Comparison of ENCODE assay signal across 27 mouse cellular contexts in genomic region chr7:74926729-74927128, GRCm38 (mm10).
DNase-seq lines count a peak whose midpoint lies in the region; ATAC-seq and TF ChIP-seq lines count a peak whose summit lies in the region.
"Had no signal": no experiment of that assay in that cellular context is flagged by ENCODE, and none has a peak within 500 bp of the region (broad histone marks: within the 10 kb centered on the region; RNA-seq: fewer than 3 reads in every experiment).

No protein-coding gene starts in this region.

- no peak for ATAC-seq in limb, embryonic 14.5 days (ENCODE audit: low FRiP score, low read depth)
- ATAC-seq in lung, embryonic 15.5 days (ENCODE audit: borderline replicate concordance, extremely low read depth, low FRiP score, low TSS enrichment), result peak; percentile 77; the same call in 1 of the 2 replicates
- no peak for ATAC-seq in liver, embryonic 16.5 days (ENCODE audit: low read depth)
- ATAC-seq: forebrain, embryonic 16.5 days had no signal

- no peaks in the 10 kb centered on the region for H3K79me2 ChIP-seq in heart, adult 2 months (replicated peaks; ENCODE audit: control insufficient read depth, insufficient read depth, low read length)

- peak; percentile 3 for DNase-seq in kidney, adult 2 months
- no peak for DNase-seq in kidney, postnatal 36 days
- DNase-seq in limb, embryonic 14.5 days (ENCODE audit: low spot score), result peak; percentile 18
- no peak for DNase-seq in limb, embryonic 10.5 days (ENCODE audit: low spot score)
- DNase-seq in lung, adult 2 months, result no peak
- no peak for DNase-seq in heart, adult 2 months
- DNase-seq: adrenal gland, adult 8-10 months; cerebellum, adult 2 months; cerebellum, postnatal 14 days; gastrocnemius, adult 2 months; gastrocnemius, postnatal 36 days; heart, adult 18-20 months; layer of hippocampus, adult 9-11 months; lung, postnatal 10 days; midbrain, embryonic 14.5 days; retina, postnatal 1 day; right cerebral cortex, postnatal 14 days had no signal

- no peaks in the 10 kb centered on the region for H3K27me3 ChIP-seq in kidney, adult 2 months (replicated peaks; ENCODE audit: control insufficient read depth, insufficient read depth, low read length)
- H3K27me3 ChIP-seq in limb, embryonic 14.5 days (ENCODE audit: control insufficient read depth, insufficient read depth, low read length), result no peaks in the 10 kb centered on the region
- no peaks in the 10 kb centered on the region for H3K27me3 ChIP-seq in limb, embryonic 10.5 days (ENCODE audit: low read depth, poor library complexity, severe bottlenecking)
- H3K27me3 ChIP-seq in lung, embryonic 15.5 days, result no peaks in the 10 kb centered on the region
- no peaks in the 10 kb centered on the region for H3K27me3 ChIP-seq in liver, embryonic 16.5 days (ENCODE audit: control insufficient read depth, insufficient read depth, low read depth, low read length)
- no peaks in the 10 kb centered on the region for H3K27me3 ChIP-seq in heart, adult 2 months (ENCODE audit: control insufficient read depth, insufficient read depth, low read length)
- H3K27me3 ChIP-seq: heart, embryonic 12.5 days; limb, embryonic 12.5 days; neural tube, embryonic 15.5 days; stomach, embryonic 15.5 days had no signal

- TF ChIP-seq CTCF in kidney, adult 2 months (conservative IDR thresholded peaks at IDR 0.05; ENCODE audit: insufficient read depth, insufficient read length, low read depth, low read length), result no peak
- TF ChIP-seq CTCF in lung, adult 2 months (IDR thresholded peaks at IDR 0.05; ENCODE audit: insufficient read depth, low read length), result no peak
- TF ChIP-seq CTCF in heart, adult 2 months (IDR thresholded peaks at IDR 0.05), result no peak

- WGBS in kidney, adult 2 months, result 34% methylated on average over 2 of the region's 2 CpGs
- WGBS in limb, embryonic 14.5 days, result 29% methylated on average over 2 of the region's 2 CpGs
- 68% methylated on average over 2 of the region's 2 CpGs for WGBS in limb, embryonic 10.5 days
- 22% methylated on average over 2 of the region's 2 CpGs for WGBS in lung, embryonic 15.5 days
- 55% methylated on average over 2 of the region's 2 CpGs for WGBS in lung, adult 2 months
- WGBS in liver, embryonic 16.5 days (ENCODE audit: insufficient replicate concordance), result 77% methylated on average over 2 of the region's 2 CpGs
- 49% methylated on average over 2 of the region's 2 CpGs for WGBS in heart, adult 2 months

- intact Hi-C loops in heart, adult 2 months (cut with DNase I), result no loop called here

- H3K4me2 ChIP-seq in limb, embryonic 14.5 days (replicated peaks; ENCODE audit: low read depth, low read length, severe bottlenecking), result no peak overlapping the region
- H3K4me2 ChIP-seq in lung, embryonic 15.5 days, result no peak overlapping the region
- H3K4me2 ChIP-seq in liver, embryonic 16.5 days (ENCODE audit: low read depth, low read length), result no peak overlapping the region
- H3K4me2 ChIP-seq: heart, embryonic 12.5 days; hindbrain, embryonic 14.5 days; limb, embryonic 12.5 days; neural tube, embryonic 15.5 days; stomach, embryonic 15.5 days had no signal

- no peaks in the 10 kb centered on the region for H3K4me1 ChIP-seq in kidney, adult 2 months (ENCODE audit: control insufficient read depth, insufficient read depth, low read length)
- H3K4me1 ChIP-seq in limb, embryonic 14.5 days (ENCODE audit: control insufficient read depth, insufficient read depth, low read length), result no peaks in the 10 kb centered on the region
- no peaks in the 10 kb centered on the region for H3K4me1 ChIP-seq in limb, embryonic 10.5 days
- H3K4me1 ChIP-seq in lung, embryonic 15.5 days, result no peaks in the 10 kb centered on the region
- H3K4me1 ChIP-seq in lung, adult 2 months (ENCODE audit: control insufficient read depth, insufficient read depth, low read length), result no peaks in the 10 kb centered on the region
- peaks cover 27% of the 10 kb centered on the region for H3K4me1 ChIP-seq in liver, embryonic 16.5 days (ENCODE audit: control insufficient read depth, low read depth, low read length)
- H3K4me1 ChIP-seq in heart, adult 2 months (ENCODE audit: control insufficient read depth, insufficient read depth, low read length), result no peaks in the 10 kb centered on the region
- H3K4me1 ChIP-seq: limb, embryonic 12.5 days; stomach, embryonic 15.5 days had no signal

- no peaks in the 10 kb centered on the region for H3K36me3 ChIP-seq in kidney, adult 2 months (ENCODE audit: control insufficient read depth, insufficient read depth, low read length)
- no peaks in the 10 kb centered on the region for H3K36me3 ChIP-seq in limb, embryonic 14.5 days (ENCODE audit: control insufficient read depth, insufficient read depth, low read length)
- H3K36me3 ChIP-seq in limb, embryonic 10.5 days, result no peaks in the 10 kb centered on the region
- H3K36me3 ChIP-seq in lung, embryonic 15.5 days, result no peaks in the 10 kb centered on the region
- no peaks in the 10 kb centered on the region for H3K36me3 ChIP-seq in liver, embryonic 16.5 days (ENCODE audit: control insufficient read depth, insufficient read depth)
- H3K36me3 ChIP-seq in heart, adult 2 months (ENCODE audit: control insufficient read depth, insufficient read depth, low read length), result no peaks in the 10 kb centered on the region
- H3K36me3 ChIP-seq: G1E; heart, embryonic 12.5 days; limb, embryonic 12.5 days; neural tube, embryonic 15.5 days; stomach, embryonic 15.5 days had no signal

- H3K9ac ChIP-seq in limb, embryonic 14.5 days (ENCODE audit: low read depth, low read length, severe bottlenecking), result no peak overlapping the region
- H3K9ac ChIP-seq in lung, embryonic 15.5 days, result no peak overlapping the region
- no peak overlapping the region for H3K9ac ChIP-seq in liver, embryonic 16.5 days (ENCODE audit: low read depth, low read length)
- H3K9ac ChIP-seq in heart, adult 2 months (ENCODE audit: low read depth, low read length), result no peak overlapping the region
- H3K9ac ChIP-seq: heart, embryonic 12.5 days; hindbrain, embryonic 14.5 days; limb, embryonic 12.5 days; neural tube, embryonic 15.5 days; stomach, embryonic 15.5 days had no signal

- H3K4me3 ChIP-seq in kidney, adult 2 months (ENCODE audit: insufficient read depth, low read depth, low read length), result no peak overlapping the region
- H3K4me3 ChIP-seq in limb, embryonic 14.5 days (replicated peaks; ENCODE audit: low read length), result no peak overlapping the region
- H3K4me3 ChIP-seq in limb, embryonic 10.5 days, result no peak overlapping the region
- H3K4me3 ChIP-seq in lung, embryonic 15.5 days, result no peak overlapping the region
- H3K4me3 ChIP-seq in lung, adult 2 months (replicated peaks; ENCODE audit: extremely low read depth, low read depth, low read length), result no peak overlapping the region
- H3K4me3 ChIP-seq in liver, embryonic 16.5 days (ENCODE audit: low read depth, low read length), result no peak overlapping the region
- H3K4me3 ChIP-seq in heart, adult 2 months, result no peak overlapping the region
- H3K4me3 ChIP-seq: erythroblast, embryonic 14.5 days; gastrocnemius, adult 2 months; heart, embryonic 12.5 days; limb, embryonic 12.5 days; neural tube, embryonic 15.5 days; stomach, embryonic 15.5 days had no signal

- no peak for TF ChIP-seq POLR2A in kidney, adult 2 months (IDR thresholded peaks at IDR 0.05; ENCODE audit: low read depth, low read length)
- TF ChIP-seq POLR2A in limb, embryonic 14.5 days (IDR thresholded peaks at IDR 0.05; ENCODE audit: borderline replicate concordance, extremely low read depth, insufficient read depth, insufficient read length), result no peak
- no peak for TF ChIP-seq POLR2A in lung, adult 2 months (IDR thresholded peaks at IDR 0.05; ENCODE audit: borderline replicate concordance, extremely low read depth, low read depth, low read length)
- TF ChIP-seq POLR2A in heart, adult 2 months (IDR thresholded peaks at IDR 0.05; ENCODE audit: insufficient read depth, low read depth, low read length), result no peak

- TF ChIP-seq EP300 in heart, adult 2 months (IDR thresholded peaks at IDR 0.05; ENCODE audit: insufficient read depth, low read depth, low read length), result no peak

- no peak overlapping the region for H3K27ac ChIP-seq in kidney, adult 2 months (ENCODE audit: insufficient read depth, low read depth, low read length)
- H3K27ac ChIP-seq in limb, embryonic 14.5 days (replicated peaks; ENCODE audit: low read depth, low read length), result no peak overlapping the region
- H3K27ac ChIP-seq in limb, embryonic 10.5 days, result no peak overlapping the region
- no peak overlapping the region for H3K27ac ChIP-seq in lung, embryonic 15.5 days
- H3K27ac ChIP-seq in liver, embryonic 16.5 days (ENCODE audit: low read length), result 0 out of 2 replicates have a peak overlapping the region, but pooled peaks have one; percentile 24
- no peak overlapping the region for H3K27ac ChIP-seq in heart, adult 2 months
- H3K27ac ChIP-seq: gastrocnemius, adult 2 months; hindbrain, embryonic 14.5 days; limb, embryonic 12.5 days; neural tube, embryonic 15.5 days; stomach, embryonic 15.5 days had no signal

- H3K9me3 ChIP-seq in limb, embryonic 14.5 days (ENCODE audit: control insufficient read depth, low read length), result no peaks in the 10 kb centered on the region
- H3K9me3 ChIP-seq in limb, embryonic 10.5 days (replicated peaks), result no peaks in the 10 kb centered on the region
- no peaks in the 10 kb centered on the region for H3K9me3 ChIP-seq in lung, embryonic 15.5 days
- no peaks in the 10 kb centered on the region for H3K9me3 ChIP-seq in liver, embryonic 16.5 days (replicated peaks; ENCODE audit: control insufficient read depth, low read length)
- H3K9me3 ChIP-seq: G1E; heart, embryonic 12.5 days; limb, embryonic 12.5 days; neural tube, embryonic 15.5 days; stomach, embryonic 15.5 days had no signal

Comparison
In these comparisons a context has a peak if more than half of its experiments do, and no peak if none do; other contexts are left out.
1. DNase-seq: peak in kidney, adult 2 months (single experiment) and limb, embryonic 14.5 days (single experiment); none in kidney, postnatal 36 days (0 of 2), limb, embryonic 10.5 days (single experiment), lung, adult 2 months (single experiment) and heart, adult 2 months (0 of 2).